ENCODE assay signal across 29 mouse cellular contexts in the genomic region with DNA sequence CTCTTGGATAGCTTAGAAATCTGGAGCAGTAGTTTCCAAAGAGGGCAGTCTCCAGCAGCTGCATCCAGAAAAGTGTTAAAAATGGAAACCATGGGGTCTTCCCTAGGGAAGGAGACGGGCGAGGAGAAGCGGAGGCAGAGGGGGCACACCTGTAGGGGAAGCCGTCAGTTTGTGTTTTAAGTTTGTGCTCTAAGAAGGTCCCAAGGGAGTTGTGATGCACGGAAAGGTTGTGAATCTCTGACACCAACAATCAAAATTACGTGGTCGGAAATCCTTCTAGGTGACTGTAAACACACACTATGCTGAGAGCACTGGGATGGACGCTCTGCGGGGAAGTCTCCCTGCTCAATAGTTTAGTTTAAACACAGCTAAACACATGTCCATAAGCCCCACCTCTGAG.
"Had no signal": no experiment of that assay in that cellular context is flagged by ENCODE, and none has a peak within 500 bp of the region (broad histone marks: within the 10 kb centered on the region; RNA-seq: fewer than 3 reads in every experiment).

No protein-coding gene starts in this region.

- H3K27ac ChIP-seq: heart, embryonic 13.5 days; heart, embryonic 15.5 days; hindbrain, embryonic 10.5 days; hindbrain, embryonic 12.5 days; hindbrain, embryonic 13.5 days; hindbrain, embryonic 14.5 days; hindbrain, embryonic 15.5 days; hindbrain, postnatal 0 days; intestine, embryonic 15.5 days; kidney, embryonic 15.5 days; kidney, postnatal 0 days; layer of hippocampus, adult 2 months had no signal

- H3K4me2 ChIP-seq: heart, embryonic 12.5 days; heart, embryonic 13.5 days; heart, embryonic 15.5 days; hindbrain, embryonic 12.5 days; hindbrain, embryonic 13.5 days; hindbrain, embryonic 14.5 days; hindbrain, embryonic 15.5 days; intestine, embryonic 15.5 days; kidney, embryonic 15.5 days had no signal

- H3K9ac ChIP-seq: heart, embryonic 12.5 days; heart, embryonic 13.5 days; heart, embryonic 15.5 days; hindbrain, embryonic 12.5 days; hindbrain, embryonic 13.5 days; hindbrain, embryonic 14.5 days; hindbrain, embryonic 15.5 days; intestine, embryonic 15.5 days; kidney, embryonic 15.5 days had no signal

- H3K36me3 ChIP-seq: heart, embryonic 12.5 days; heart, embryonic 15.5 days; hindbrain, embryonic 12.5 days; hindbrain, embryonic 13.5 days; hindbrain, embryonic 15.5 days; intestine, embryonic 15.5 days had no signal

- H3K4me3 ChIP-seq: heart, embryonic 12.5 days; heart, embryonic 13.5 days; heart, embryonic 15.5 days; hindbrain, embryonic 10.5 days; hindbrain, embryonic 12.5 days; hindbrain, embryonic 13.5 days; hindbrain, embryonic 15.5 days; intestine, embryonic 15.5 days; kidney, embryonic 15.5 days; layer of hippocampus, adult 2 months had no signal

- H3K27me3 ChIP-seq: heart, embryonic 12.5 days; heart, embryonic 13.5 days; heart, embryonic 15.5 days; hindbrain, embryonic 12.5 days; hindbrain, embryonic 13.5 days; hindbrain, embryonic 15.5 days; intestine, embryonic 15.5 days; kidney, embryonic 15.5 days had no signal

- H3K4me1 ChIP-seq: heart, embryonic 13.5 days; heart, embryonic 15.5 days; hindbrain, embryonic 10.5 days; hindbrain, embryonic 12.5 days; hindbrain, embryonic 13.5 days; hindbrain, embryonic 15.5 days; intestine, embryonic 15.5 days; kidney, embryonic 15.5 days had no signal

- H3K9me3 ChIP-seq: heart, embryonic 12.5 days; heart, embryonic 13.5 days; heart, embryonic 15.5 days; hindbrain, embryonic 10.5 days; hindbrain, embryonic 12.5 days; hindbrain, embryonic 13.5 days; hindbrain, embryonic 15.5 days; intestine, embryonic 15.5 days; kidney, embryonic 15.5 days had no signal

- DNase-seq: heart, postnatal 10 days; heart, postnatal 14 days; heart, postnatal 36 days; heart, postnatal 4 days; kidney, adult 11 months; kidney, adult 18-20 months; kidney, adult 2 months; kidney, adult 8-10 months; kidney, adult 9 months; kidney, postnatal 10 days; kidney, postnatal 14 days; kidney, postnatal 25 days; kidney, postnatal 36 days; kidney, postnatal 4 days; layer of hippocampus, adult 9-11 months; layer of hippocampus, postnatal 36 days had no signal
